Mouse (Mus musculus): ENCODE measurements around the gene Anxa7. TPM values are rescaled to one million over a fixed set of nuclear protein-coding genes. Genes with fewer than 3 reads are reported as not detected.

Gene Anxa7
- polyA plus RNA-seq (2021; fragmentation: Nextera tagmentation) = 50.7 and 53.0 TPM in 2 replicates
- long read RNA-seq, experiment 1, transcript Anxa7-202 (14 exons, 2,904 nt) = major isoform, 76 of 154 reads
- long read RNA-seq, experiment 1, transcript Anxa7-201 (13 exons, 2,851 nt) = minor isoform, 13 of 154 reads
- long read RNA-seq, experiment 1, partial matches to known transcripts = 34 of 154 reads
- long read RNA-seq, experiment 1, other reads (novel, unspliced or antisense) = 27 of 154 reads
- long read RNA-seq, experiment 2, transcript Anxa7-202 (14 exons, 2,904 nt) = major isoform, 276 of 424 reads
- long read RNA-seq, experiment 2, transcript Anxa7-207 (13 exons, 2,727 nt) = minor isoform, 6 of 424 reads
- long read RNA-seq, experiment 2, transcript Anxa7-201 (13 exons, 2,851 nt) = minor isoform, 34 of 424 reads
- long read RNA-seq, experiment 2, partial matches to known transcripts = 54 of 424 reads
- long read RNA-seq, experiment 2, other reads (novel, unspliced or antisense) = 54 of 424 reads

DNA sequence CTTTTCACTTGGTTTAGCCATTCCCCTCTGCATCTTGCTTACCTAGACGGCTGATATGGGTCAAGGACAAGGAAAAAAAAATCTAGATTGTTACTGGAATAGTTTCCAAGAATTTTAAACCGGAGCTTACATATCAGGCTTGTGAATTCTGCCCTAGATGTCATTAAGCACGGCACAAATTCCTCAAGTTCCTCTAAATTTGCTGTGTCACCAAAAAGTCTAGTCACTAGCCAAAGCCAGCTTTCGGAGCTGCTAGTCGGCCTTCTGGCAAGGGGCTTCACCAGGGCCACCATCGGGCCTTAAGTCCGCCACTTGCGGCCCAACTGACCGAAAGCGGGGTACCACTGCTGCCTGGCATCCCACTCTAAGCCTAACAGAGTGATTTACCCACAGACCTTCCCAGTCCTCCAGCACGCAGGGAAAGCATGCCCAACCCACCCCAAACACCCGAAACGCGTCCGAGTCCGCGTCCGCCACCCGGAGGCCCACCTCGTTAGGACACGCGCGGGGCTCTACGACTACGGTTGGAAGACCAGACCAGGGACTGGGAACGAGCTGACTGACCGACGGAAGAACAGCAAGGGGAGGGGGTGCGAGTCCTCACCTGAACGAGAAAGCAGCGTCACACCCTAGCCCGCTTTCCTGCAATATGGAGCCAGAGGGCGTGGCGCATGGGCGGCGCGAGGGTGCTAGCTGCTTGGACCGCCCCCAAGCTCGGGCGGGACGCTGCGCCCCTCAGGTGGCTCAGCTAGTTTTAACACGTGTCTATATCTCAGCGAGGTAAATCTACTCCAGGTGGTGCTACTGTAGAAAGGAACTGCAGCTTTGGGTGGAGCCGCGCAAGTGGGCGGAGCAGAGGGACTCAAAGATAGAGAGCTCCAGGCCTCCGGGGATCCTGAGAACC lies at the start of gene Anxa7:
Gene Anxa7, minus strand, starts transcription at position 843 of the 904 bp plus-strand sequence.

GRCm38 (mm10) chr14:20496603-20497002 lies 16.7 kb upstream of the Anxa7 start, which contains the start of gene Mss51:
Gene Mss51 (minus strand): TSS chr14:20496901.

DNA sequence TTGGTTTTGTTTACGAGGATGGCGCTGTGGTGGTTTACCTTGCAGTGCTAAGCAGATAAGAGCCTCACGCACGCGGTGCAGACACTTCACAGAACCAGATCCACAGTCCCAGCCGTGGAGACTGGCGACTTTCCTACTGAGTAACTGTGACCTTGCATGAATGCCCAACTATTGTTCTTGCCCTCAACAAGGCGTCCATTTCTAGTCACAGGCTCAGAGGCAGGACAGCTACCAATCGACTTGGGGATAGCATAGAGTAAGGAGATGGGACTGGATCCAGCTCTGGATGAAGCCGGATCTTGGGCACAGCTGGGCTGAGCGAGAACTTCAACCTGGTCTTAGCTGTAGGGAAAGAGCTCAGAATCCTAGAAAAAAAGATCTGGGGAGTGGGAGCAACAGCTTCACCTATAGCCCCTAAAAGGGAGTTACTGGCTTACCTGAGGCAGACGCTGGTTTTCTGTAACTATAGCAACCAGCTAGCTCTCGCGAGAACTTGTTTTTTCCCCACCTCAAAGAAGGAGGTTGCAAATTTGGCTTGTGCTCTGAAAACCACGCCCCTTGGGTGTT lies 28.1 kb downstream of the Anxa7 start, which contains the start of gene Cfap70:
Gene Cfap70, minus strand, starts transcription at position 462 of the 567 bp plus-strand sequence.

Other genes starting within 250 kb of the Anxa7 start
- not detected in 2 replicates for gene Kcnk16, start 210.9 kb downstream of the Anxa7 start, polyA plus RNA-seq (2021; fragmentation: Nextera tagmentation)
- gene Nudt13, start 185.4 kb downstream of the Anxa7 start, polyA plus RNA-seq (2021; fragmentation: Nextera tagmentation) = 7.2 and 7.9 TPM in 2 replicates
- gene Ecd, start 132.0 kb downstream of the Anxa7 start, polyA plus RNA-seq (2021; fragmentation: Nextera tagmentation) = 25.5 and 32.7 TPM in 2 replicates
- 4.3 and 5.6 TPM in 2 replicates for gene Fam149b, start 132.0 kb downstream of the Anxa7 start, polyA plus RNA-seq (2021; fragmentation: Nextera tagmentation)
- gene Dnajc9, start 91.2 kb downstream of the Anxa7 start, polyA plus RNA-seq (2021; fragmentation: Nextera tagmentation) = 31.0 and 32.9 TPM in 2 replicates
- gene Mrps16, start 86.5 kb downstream of the Anxa7 start, polyA plus RNA-seq (2021; fragmentation: Nextera tagmentation) = 99.0 and 103 TPM in 2 replicates
- gene Cfap70, start 27.9 kb downstream of the Anxa7 start, polyA plus RNA-seq (2021; fragmentation: Nextera tagmentation) = 0.79 and 2.3 TPM in 2 replicates
- not detected in 2 replicates for gene Mss51, start 16.8 kb upstream of the Anxa7 start, polyA plus RNA-seq (2021; fragmentation: Nextera tagmentation)
- gene Ppp3cb, start 66.4 kb upstream of the Anxa7 start, polyA plus RNA-seq (2021; fragmentation: Nextera tagmentation) = 34.7 and 35.9 TPM in 2 replicates
- 12.2 and 13.1 TPM in 2 replicates for gene Usp54, start 160.9 kb upstream of the Anxa7 start, polyA plus RNA-seq (2021; fragmentation: Nextera tagmentation)
- gene Myoz1, start 176.4 kb upstream of the Anxa7 start, polyA plus RNA-seq (2021; fragmentation: Nextera tagmentation) = 0.39 and 0.40 TPM in 2 replicates
- 0.05 TPM in 1 of 2 replicates, not detected in the other for gene Synpo2l, start 188.2 kb upstream of the Anxa7 start, polyA plus RNA-seq (2021; fragmentation: Nextera tagmentation)
- gene Sec24c, start 194.2 kb upstream of the Anxa7 start, polyA plus RNA-seq (2021; fragmentation: Nextera tagmentation) = 85.1 and 93.5 TPM in 2 replicates
- gene Fut11, start 214.8 kb upstream of the Anxa7 start, polyA plus RNA-seq (2021; fragmentation: Nextera tagmentation) = 9.2 and 10.3 TPM in 2 replicates
- 189 and 201 TPM in 2 replicates for gene Chchd1, start 222.9 kb upstream of the Anxa7 start, polyA plus RNA-seq (2021; fragmentation: Nextera tagmentation)
- gene Zswim8, start 227.4 kb upstream of the Anxa7 start, polyA plus RNA-seq (2021; fragmentation: Nextera tagmentation) = 15.7 and 17.2 TPM in 2 replicates

Data from layer of hippocampus, adult 6 months (tissue).